Mouse (Mus musculus): ENCODE results near the gene Ghrh. TPM values are rescaled to one million over a fixed set of nuclear protein-coding genes. Genes with fewer than 3 reads are reported as not detected.

Gene Ghrh
- polyA plus RNA-seq, 1 experiment from 2014 or later: not detected

DNA sequence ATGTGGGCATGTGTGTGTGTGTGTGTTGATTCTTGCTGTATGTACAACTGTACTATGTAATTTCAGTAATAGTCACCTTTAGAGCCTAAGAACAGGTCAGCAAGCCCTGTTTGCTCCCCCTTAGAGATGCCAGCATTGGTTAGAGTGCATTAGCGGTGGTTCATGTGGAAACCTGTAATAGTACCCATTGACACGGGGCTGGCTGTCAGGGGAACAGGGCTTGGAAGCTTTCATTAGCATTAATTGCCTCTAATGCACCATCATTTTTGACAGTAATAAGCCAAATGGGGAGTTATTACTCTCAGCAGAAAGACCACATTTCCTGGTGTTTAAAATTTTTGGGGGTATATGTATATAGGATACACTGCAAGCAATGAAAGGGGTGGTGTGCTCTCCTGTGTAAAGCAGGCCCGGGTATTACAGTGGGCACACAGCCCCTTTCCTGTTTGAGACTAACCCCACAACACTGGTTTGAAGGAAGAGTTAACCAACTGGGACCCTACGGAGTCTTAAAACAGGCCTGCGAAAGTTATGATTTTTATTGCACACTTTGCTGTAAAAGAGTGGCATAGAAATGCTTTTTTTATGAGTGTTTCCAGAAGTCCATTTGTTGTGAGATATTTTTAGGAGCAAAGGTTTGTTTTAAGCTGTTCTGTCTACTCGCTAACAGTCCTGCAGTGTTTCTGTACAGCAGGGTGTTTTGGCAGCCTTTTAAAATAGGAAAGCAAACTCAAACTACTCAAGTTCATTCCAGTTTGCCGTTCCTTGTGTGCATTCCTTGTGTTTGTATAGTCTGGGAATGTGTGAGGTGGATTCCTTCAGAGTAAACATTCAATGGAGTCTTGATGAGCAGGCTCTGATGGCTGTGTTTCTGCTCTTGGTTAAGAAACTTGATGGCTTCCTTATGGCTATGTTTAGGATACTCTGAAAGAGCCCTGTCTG lies 40.9 kb downstream of the Ghrh start:
- ATAC-seq (ENCODE audit: low read depth) (no peak), DNase-seq (no peak)
- no peaks in the 10 kb centered on the region for H3K27me3 ChIP-seq
- no peaks in the 10 kb centered on the region for H3K9me3 ChIP-seq (replicated peaks)
- no peak overlapping the region for H3K9ac ChIP-seq
- H3K4me3 ChIP-seq (replicated peaks): no peak overlapping the region
- peaks cover 94% of the 10 kb centered on the region for H3K36me3 ChIP-seq
- H3K4me2 ChIP-seq: no peak overlapping the region
- 83% methylated on average over 7 of the region's 7 CpGs for WGBS (ENCODE audit: insufficient replicate concordance)
- no peak overlapping the region for H3K27ac ChIP-seq
- no peaks in the 10 kb centered on the region for H3K4me1 ChIP-seq (replicated peaks)

DNA sequence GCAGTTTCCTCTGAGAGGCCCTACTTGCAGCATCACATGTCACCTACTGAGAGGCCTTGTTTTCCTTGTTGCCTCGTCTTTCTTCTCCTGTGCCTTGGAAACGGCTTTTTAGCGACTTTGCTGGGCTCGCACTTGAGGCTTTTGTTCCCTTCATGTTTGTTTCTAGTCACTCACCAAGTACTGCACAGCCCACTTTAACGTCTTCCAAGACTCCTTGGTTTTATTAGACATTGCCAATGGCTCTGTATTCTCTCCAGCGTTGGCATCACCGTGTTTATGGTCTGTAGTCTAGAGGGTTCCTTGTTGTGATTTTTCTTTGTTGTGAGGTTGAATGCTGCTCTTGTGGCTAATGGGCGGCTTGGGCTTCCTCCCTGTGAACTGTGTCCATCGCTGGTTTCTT lies 44.2 kb downstream of the Ghrh start:
- H3K27ac ChIP-seq: no peak overlapping the region
- no peaks in the 10 kb centered on the region for H3K27me3 ChIP-seq
- peaks cover 92% of the 10 kb centered on the region for H3K36me3 ChIP-seq
- H3K4me1 ChIP-seq (replicated peaks): no peaks in the 10 kb centered on the region
- no peak overlapping the region for H3K4me2 ChIP-seq
- no peak for DNase-seq
- H3K4me3 ChIP-seq (replicated peaks): no peak overlapping the region
- no peak overlapping the region for H3K9ac ChIP-seq
- WGBS (ENCODE audit: insufficient replicate concordance): 80% methylated on average over 9 of the region's 9 CpGs
- H3K9me3 ChIP-seq (replicated peaks): no peaks in the 10 kb centered on the region
- no peak for ATAC-seq (ENCODE audit: low read depth)

DNA sequence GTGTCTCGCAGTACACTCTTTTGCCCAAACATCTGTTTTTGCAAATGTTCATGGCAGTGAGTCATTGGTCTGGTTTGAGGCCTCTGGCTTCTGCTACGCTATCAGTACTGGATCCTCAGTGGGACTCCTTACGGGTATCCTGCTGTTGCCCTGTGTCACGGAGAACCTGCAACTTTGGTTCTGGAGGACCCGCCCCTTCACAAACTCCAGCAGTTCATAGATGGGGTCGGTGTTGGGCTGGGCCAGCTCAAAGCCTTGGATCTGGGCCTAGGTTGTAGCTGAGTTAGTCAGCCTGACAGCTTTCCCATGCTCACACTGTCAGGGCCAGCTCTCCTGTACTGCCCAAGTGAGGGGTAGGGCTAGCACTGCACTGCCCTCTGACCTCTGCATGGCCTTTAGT lies 47.3 kb downstream of the Ghrh start:
- Histone ChIP-seq H3K27me3 (no peaks in the 10 kb centered on the region), H3K4me1 (replicated peaks) (no peaks in the 10 kb centered on the region), H3K4me2 (no peak overlapping the region), H3K9me3 (replicated peaks) (no peaks in the 10 kb centered on the region), H3K4me3 (replicated peaks) (no peak overlapping the region), H3K36me3 (peaks cover 93% of the 10 kb centered on the region), H3K9ac (no peak overlapping the region), H3K27ac (no peak overlapping the region)
- 87% methylated on average over 6 of the region's 6 CpGs for WGBS (ENCODE audit: insufficient replicate concordance)
- 0 out of 2 replicates have a peak, but pooled peaks have one; percentile 7 for ATAC-seq (ENCODE audit: low read depth)
- no peak for DNase-seq

DNA sequence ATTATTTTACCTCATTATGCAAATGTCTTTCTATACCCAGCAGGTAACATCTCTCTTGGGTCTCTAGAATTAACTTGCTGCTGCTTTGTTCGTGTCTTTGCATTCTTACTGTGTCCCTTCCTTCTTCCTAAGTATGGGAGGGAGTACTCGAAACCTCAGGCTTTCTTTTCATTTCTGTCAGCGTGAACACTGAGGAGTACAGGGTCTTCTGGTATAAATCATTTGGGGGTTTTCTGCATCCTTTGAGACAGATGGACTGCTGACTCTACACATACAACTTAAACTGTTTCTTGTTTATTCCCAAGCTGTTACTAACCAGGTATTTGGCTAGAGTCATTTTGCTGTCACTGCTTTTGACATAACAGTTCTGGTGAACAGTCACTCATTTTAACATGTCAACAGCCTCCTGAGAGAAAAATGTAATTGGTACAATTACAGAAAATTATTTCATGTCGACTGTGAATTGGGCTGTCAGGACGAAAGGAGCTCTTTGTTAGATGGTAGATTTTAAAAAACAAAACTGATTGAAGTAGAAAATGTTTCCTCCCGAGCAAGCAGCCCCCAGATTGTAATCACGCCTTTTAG lies 51.1 kb downstream of the Ghrh start:
- Histone ChIP-seq H3K27ac (no peak overlapping the region), H3K4me1 (replicated peaks) (no peaks in the 10 kb centered on the region), H3K4me3 (replicated peaks) (no peak overlapping the region), H3K27me3 (no peaks in the 10 kb centered on the region), H3K9ac (no peak overlapping the region), H3K36me3 (peaks cover 96% of the 10 kb centered on the region), H3K4me2 (no peak overlapping the region), H3K9me3 (replicated peaks) (no peaks in the 10 kb centered on the region)
- 75% methylated on average over 7 of the region's 7 CpGs for WGBS (ENCODE audit: insufficient replicate concordance)
- no peak for ATAC-seq (ENCODE audit: low read depth)
- DNase-seq: no peak

DNA sequence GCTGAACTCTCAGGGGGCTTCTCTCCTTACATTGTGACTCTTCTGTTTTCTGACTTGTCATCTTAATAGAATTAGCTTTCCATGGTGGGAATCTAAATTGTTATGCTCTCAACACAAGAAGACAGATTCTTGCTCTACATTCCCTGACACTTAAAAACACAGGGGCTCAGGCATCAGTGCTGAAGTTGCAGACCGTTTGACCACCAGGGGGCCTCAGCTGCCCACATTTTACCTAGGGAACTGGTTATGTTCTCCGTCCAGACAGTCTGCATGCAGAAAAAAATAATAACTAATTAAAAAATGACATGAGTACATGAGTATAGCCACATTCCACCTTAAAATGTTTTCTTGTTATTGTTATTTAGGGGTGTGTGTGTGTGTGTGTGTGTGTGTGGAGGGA lies 55.2 kb downstream of the Ghrh start:
- 23% methylated on average over 2 of the region's 2 CpGs for WGBS (ENCODE audit: insufficient replicate concordance)
- Histone ChIP-seq H3K27me3 (no peaks in the 10 kb centered on the region), H3K36me3 (peaks cover 98% of the 10 kb centered on the region), H3K4me1 (replicated peaks) (peaks cover 18% of the 10 kb centered on the region), H3K9me3 (replicated peaks) (no peaks in the 10 kb centered on the region), H3K4me2 (no peak overlapping the region), H3K27ac (no peak overlapping the region), H3K9ac (no peak overlapping the region), H3K4me3 (replicated peaks) (no peak overlapping the region)
- DNase-seq: peak; percentile 32
- ATAC-seq (ENCODE audit: low read depth): no peak

DNA sequence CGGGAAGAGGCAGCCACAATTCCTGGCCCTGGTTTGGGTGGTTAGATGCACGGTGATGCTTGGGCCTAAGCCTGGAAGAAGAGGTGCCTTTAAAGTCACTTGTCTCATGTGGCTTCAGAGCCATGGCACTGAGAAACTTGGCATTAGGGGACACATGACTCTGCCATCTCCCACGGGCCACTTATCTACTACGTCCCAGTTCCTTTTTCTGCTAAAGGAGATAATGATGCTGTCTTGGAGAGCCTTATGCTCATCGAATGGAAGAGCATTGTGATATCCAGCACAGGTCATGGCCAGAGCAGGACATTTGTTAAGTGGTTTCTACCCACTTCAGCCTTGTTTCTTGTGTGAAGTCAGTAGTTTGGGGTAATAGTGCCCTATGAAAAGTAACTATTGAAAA lies 58.3 kb downstream of the Ghrh start:
- Histone ChIP-seq H3K4me3 (replicated peaks) (no peak overlapping the region), H3K9ac (no peak overlapping the region; the same call in 1 of the 2 replicates), H3K27me3 (no peaks in the 10 kb centered on the region), H3K27ac (0 out of 2 replicates have a peak overlapping the region, but pooled peaks have one; percentile 35), H3K9me3 (replicated peaks) (no peaks in the 10 kb centered on the region), H3K36me3 (peaks cover 95% of the 10 kb centered on the region), H3K4me2 (peak overlapping the region; percentile 17; the same call in 1 of the 2 replicates), H3K4me1 (replicated peaks) (peaks cover 21% of the 10 kb centered on the region)
- WGBS (ENCODE audit: insufficient replicate concordance): 41% methylated on average over 5 of the region's 5 CpGs
- peak; percentile 16 for DNase-seq
- ATAC-seq (ENCODE audit: low read depth): peak; percentile 76

DNA sequence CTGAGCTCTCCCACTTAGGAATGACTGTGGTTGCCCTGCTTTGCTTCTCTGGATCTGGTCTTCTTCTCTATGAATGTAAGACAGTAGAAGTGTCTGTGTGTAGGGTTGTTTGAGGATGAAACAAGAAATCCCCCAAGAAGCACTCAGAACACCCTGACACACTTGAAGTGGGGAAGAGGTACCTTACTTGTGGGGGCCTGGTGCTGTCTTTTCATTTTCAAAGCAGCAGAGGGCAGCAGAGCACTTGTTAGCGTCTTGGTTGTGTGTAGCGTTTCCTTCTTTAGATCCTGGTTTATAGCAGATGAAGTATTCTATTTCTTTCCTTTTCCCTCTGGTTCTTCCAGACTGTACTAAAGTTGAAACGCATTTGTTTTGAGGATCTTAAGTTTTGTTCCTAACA lies 59.8 kb downstream of the Ghrh start:
- Histone ChIP-seq H3K36me3 (peaks cover 95% of the 10 kb centered on the region), H3K4me1 (replicated peaks) (peaks cover 21% of the 10 kb centered on the region), H3K4me3 (replicated peaks) (no peak overlapping the region), H3K27me3 (no peaks in the 10 kb centered on the region), H3K9me3 (replicated peaks) (no peaks in the 10 kb centered on the region), H3K4me2 (no peak overlapping the region), H3K27ac (no peak overlapping the region), H3K9ac (no peak overlapping the region)
- DNase-seq: peak; percentile 13
- ATAC-seq (ENCODE audit: low read depth): peak; percentile 47; the same call in 1 of the 2 replicates
- WGBS (ENCODE audit: insufficient replicate concordance): 33% methylated on average over 3 of the region's 3 CpGs

DNA sequence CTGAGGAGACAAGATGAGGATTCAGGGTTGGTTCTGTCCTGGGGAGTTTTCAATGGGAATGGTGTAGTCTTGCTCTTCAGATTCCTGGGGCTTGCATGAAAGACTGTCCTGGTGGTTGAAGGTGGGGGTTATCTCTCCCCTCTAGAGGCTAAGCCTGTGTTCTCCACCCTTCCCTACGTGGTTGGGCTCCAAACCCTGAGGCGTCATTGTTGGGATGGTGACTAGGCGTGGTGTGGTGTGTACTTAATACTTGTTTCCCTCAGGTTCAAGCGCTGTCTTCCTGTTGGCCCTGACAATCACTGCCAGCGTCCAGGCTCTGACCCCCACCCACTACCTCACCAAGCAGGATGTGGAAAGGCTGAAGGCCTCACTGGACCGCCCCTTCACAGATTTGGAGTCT lies 64.0 kb downstream of the Ghrh start:
- H3K27me3 ChIP-seq: no peaks in the 10 kb centered on the region
- no peak overlapping the region for H3K4me2 ChIP-seq
- 66% methylated on average over 6 of the region's 6 CpGs for WGBS (ENCODE audit: insufficient replicate concordance)
- no peaks in the 10 kb centered on the region for H3K9me3 ChIP-seq (replicated peaks)
- no peak overlapping the region for H3K27ac ChIP-seq
- no peak overlapping the region for H3K4me3 ChIP-seq (replicated peaks)
- ATAC-seq (ENCODE audit: low read depth): no peak
- no peak overlapping the region for H3K9ac ChIP-seq
- no peak for DNase-seq
- H3K36me3 ChIP-seq: peaks cover 65% of the 10 kb centered on the region
- peaks cover 30% of the 10 kb centered on the region for H3K4me1 ChIP-seq (replicated peaks)

Other genes with a start within 250 kb of the Ghrh start
- gene Samhd1, start 212.2 kb downstream of the Ghrh start, polyA plus RNA-seq (2015; fragmentation: Nextera tagmentation; extraction: Ambion mirVana): 19.4 and 21.5 TPM in 2 replicates
- gene Rbl1, start 143.0 kb downstream of the Ghrh start, polyA plus RNA-seq (2015; fragmentation: Nextera tagmentation; extraction: Ambion mirVana): 20.9 and 27.4 TPM in 2 replicates
- gene Rpn2, start 68.5 kb downstream of the Ghrh start, polyA plus RNA-seq (2015; fragmentation: Nextera tagmentation; extraction: Ambion mirVana): 174 and 185 TPM in 2 replicates
- 0.10 and 0.23 TPM in 2 replicates for gene Mroh8, start 68.0 kb downstream of the Ghrh start, polyA plus RNA-seq (2015; fragmentation: Nextera tagmentation; extraction: Ambion mirVana)
- gene Manbal, start 20.1 kb upstream of the Ghrh start, polyA plus RNA-seq (2015; fragmentation: Nextera tagmentation; extraction: Ambion mirVana): 25.4 and 25.6 TPM in 2 replicates
- 2.0 TPM in 2 replicates for gene Src, start 70.9 kb upstream of the Ghrh start, polyA plus RNA-seq (2015; fragmentation: Nextera tagmentation; extraction: Ambion mirVana)
- 34.5 and 35.9 TPM in 2 replicates for gene Nnat, start 212.6 kb upstream of the Ghrh start, polyA plus RNA-seq (2015; fragmentation: Nextera tagmentation; extraction: Ambion mirVana)
- 9.5 and 10.1 TPM in 2 replicates for gene Blcap, start 223.8 kb upstream of the Ghrh start, polyA plus RNA-seq (2015; fragmentation: Nextera tagmentation; extraction: Ambion mirVana)